Comparison of ENCODE assay signal across 8 mouse cellular contexts in the genomic region with DNA sequence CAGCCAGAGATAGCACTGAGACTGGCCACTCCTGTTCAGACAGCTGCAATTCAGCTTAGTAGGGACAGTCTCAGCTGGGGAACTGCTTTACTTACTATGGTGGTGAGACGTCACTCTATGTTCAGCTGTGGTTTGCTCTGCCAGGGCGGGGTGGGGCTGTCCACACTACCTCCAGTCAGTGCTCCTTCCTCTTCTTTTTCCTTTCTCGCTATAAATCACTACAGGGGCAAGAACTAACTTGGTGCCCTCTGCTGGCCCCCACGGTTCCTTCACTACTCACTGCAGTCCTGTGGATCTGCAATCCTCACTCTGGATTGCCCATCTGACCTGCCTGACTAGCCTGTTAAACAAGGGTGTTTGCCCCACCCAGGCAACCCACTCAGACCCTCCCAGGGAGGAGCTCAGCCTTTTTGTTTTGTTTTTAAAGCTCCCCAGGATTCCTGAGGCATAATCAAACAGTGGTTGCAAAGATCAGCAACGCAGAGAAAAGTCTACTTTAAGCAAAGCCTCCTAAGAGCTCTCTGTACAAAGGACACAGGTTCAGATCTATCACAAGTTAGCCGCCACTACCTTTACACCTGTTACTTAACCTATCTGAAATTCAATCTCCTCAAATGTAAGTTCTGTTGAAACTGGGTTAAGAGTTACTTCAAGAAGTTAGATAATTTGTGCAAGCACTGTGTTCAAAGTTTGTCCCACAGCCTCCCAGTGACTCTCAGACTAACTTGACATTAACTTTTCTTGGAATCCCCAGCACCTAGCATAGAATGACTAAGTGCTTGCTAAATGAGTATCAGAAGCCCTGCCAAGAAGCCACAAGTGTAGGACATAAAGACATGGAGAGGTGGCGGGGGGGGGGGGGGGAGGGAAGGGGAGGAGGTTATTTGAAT. TPM values are rescaled to one million over a fixed set of nuclear protein-coding genes. Genes with fewer than 3 reads are reported as not detected.
DNase-seq lines count a peak whose midpoint lies in the region; ATAC-seq and TF ChIP-seq lines count a peak whose summit lies in the region.

No protein-coding gene starts in this region.

- H3K27me3 ChIP-seq in ES-Bruce4 (ENCODE audit: control insufficient read depth, insufficient read depth, low read length, poor library complexity, severe bottlenecking), result no peaks in the 10 kb centered on the region
- H3K27me3 ChIP-seq in heart, embryonic 11.5 days (ENCODE audit: control insufficient read depth, insufficient read depth, low read length), result no peaks in the 10 kb centered on the region

- H3K4me1 ChIP-seq in ES-Bruce4 (ENCODE audit: control insufficient read depth, insufficient read depth, low read length), result peaks cover 3% of the 10 kb centered on the region
- peaks cover 11% of the 10 kb centered on the region for H3K4me1 ChIP-seq in heart, embryonic 11.5 days (ENCODE audit: control insufficient read depth, insufficient read depth, low read length)

- peak overlapping the region; percentile 72; the same call in 1 of the 2 replicates for H3K4me3 ChIP-seq in ES-Bruce4 (ENCODE audit: low read depth, low read length)
- peak overlapping the region; percentile 51 for H3K4me3 ChIP-seq in heart, embryonic 11.5 days (ENCODE audit: low read depth, low read length)

- TF ChIP-seq POLR2A in ES-Bruce4 (IDR thresholded peaks at IDR 0.05; ENCODE audit: insufficient read depth, low read length), result no peak

- no peak for TF ChIP-seq EP300 in ES-Bruce4 (IDR thresholded peaks at IDR 0.05; ENCODE audit: insufficient read depth, low read depth, low read length)

- no peak for ATAC-seq in heart, embryonic 11.5 days (replicated peaks; ENCODE audit: insufficient number of reproducible peaks, low FRiP score, low TSS enrichment)

- H3K27ac ChIP-seq in ES-Bruce4 (ENCODE audit: insufficient read depth, low read length), result no peak overlapping the region
- no peak overlapping the region for H3K27ac ChIP-seq in heart, embryonic 11.5 days (ENCODE audit: low read depth, low read length)

- no peak overlapping the region for H3K9ac ChIP-seq in ES-Bruce4 (ENCODE audit: low read depth, poor library complexity, severe bottlenecking)
- peak overlapping the region; percentile 80 for H3K9ac ChIP-seq in heart, embryonic 11.5 days (ENCODE audit: low read depth, low read length)

- peak; percentile 10 for TF ChIP-seq CTCF in ES-Bruce4 (IDR thresholded peaks at IDR 0.05; ENCODE audit: low read depth, low read length)

- H3K4me2 ChIP-seq in heart, embryonic 11.5 days, result peak overlapping the region; percentile 95

- no peaks in the 10 kb centered on the region for H3K9me3 ChIP-seq in ES-Bruce4 (replicated peaks; ENCODE audit: control insufficient read depth, insufficient read depth, low read length, poor library complexity, severe bottlenecking)
- no peaks in the 10 kb centered on the region for H3K9me3 ChIP-seq in heart, embryonic 11.5 days (replicated peaks; ENCODE audit: control insufficient read depth, low read length)

- no peaks in the 10 kb centered on the region for H3K36me3 ChIP-seq in ES-Bruce4 (ENCODE audit: control insufficient read depth, insufficient read depth, low read length, poor library complexity, severe bottlenecking)
- no peaks in the 10 kb centered on the region for H3K36me3 ChIP-seq in heart, embryonic 11.5 days (ENCODE audit: control insufficient read depth, insufficient read depth, low read length)

- WGBS in heart, embryonic 11.5 days (ENCODE audit: insufficient replicate concordance), result 64% methylated on average over 7 of the region's 7 CpGs

- peak; percentile 85 for DNase-seq in 3T3-L1 (ENCODE audit: low read depth, low spot score)
- peak; percentile 12 for DNase-seq in embryo, embryonic 9.5 days (ENCODE audit: extremely low spot score)
- peak; percentile 61 for DNase-seq in kidney, adult 9 months
- peak; percentile 78 for DNase-seq in lung, postnatal 10 days
- DNase-seq in spleen, adult 12 weeks (ENCODE audit: low spot score), result peak; percentile 46
- DNase-seq in right cerebral cortex, adult 18-20 months, result no peak

RNA-seq across cellular contexts. Expression of gene Tmem109, which starts 1.5 kb away (rescaled TPM):
- polyA plus RNA-seq in ES-Bruce4 (2011; ENCODE audit: insufficient read depth, insufficient read length, low read depth, missing spikeins), result 16.3 and 20.1 TPM in 2 replicates
- polyA plus RNA-seq in heart, embryonic 11.5 days (2014; fragmentation: Nextera tagmentation; extraction: Ambion mirVana), result 66.7 and 71.0 TPM in 2 replicates

RNA-seq across cellular contexts. Expression of gene Tmem132a, which starts 10.6 kb away (rescaled TPM):
- polyA plus RNA-seq in ES-Bruce4 (2011; ENCODE audit: insufficient read depth, insufficient read length, low read depth, missing spikeins), result 16.5 and 17.2 TPM in 2 replicates
- 35.5 and 37.2 TPM in 2 replicates for polyA plus RNA-seq in heart, embryonic 11.5 days (2014; fragmentation: Nextera tagmentation; extraction: Ambion mirVana)

RNA-seq across cellular contexts. Expression of gene Prpf19, which starts 14.7 kb away (rescaled TPM):
- polyA plus RNA-seq in ES-Bruce4 (2011; ENCODE audit: insufficient read depth, insufficient read length, low read depth, missing spikeins), result 131 and 148 TPM in 2 replicates
- 33.0 and 39.4 TPM in 2 replicates for polyA plus RNA-seq in heart, embryonic 11.5 days (2014; fragmentation: Nextera tagmentation; extraction: Ambion mirVana)

RNA-seq across cellular contexts. Expression of gene Zp1, which starts 40.1 kb away (rescaled TPM):
- polyA plus RNA-seq in ES-Bruce4 (2011; ENCODE audit: insufficient read depth, insufficient read length, low read depth, missing spikeins), result not detected in 2 replicates
- not detected in 2 replicates for polyA plus RNA-seq in heart, embryonic 11.5 days (2014; fragmentation: Nextera tagmentation; extraction: Ambion mirVana)

RNA-seq across cellular contexts. Expression of gene Slc15a3, which starts 40.8 kb away (rescaled TPM):
- polyA plus RNA-seq in ES-Bruce4 (2011; ENCODE audit: insufficient read depth, insufficient read length, low read depth, missing spikeins), result not detected in 2 replicates
- polyA plus RNA-seq in heart, embryonic 11.5 days (2014; fragmentation: Nextera tagmentation; extraction: Ambion mirVana), result 0.19 and 0.31 TPM in 2 replicates
